Mouse (Mus musculus): ENCODE data around the gene 4932438H23Rik. TPM values are rescaled to one million over a fixed set of nuclear protein-coding genes. Genes with fewer than 3 reads are reported as not detected.
A peak's percentile ranks its signal among the peaks of the same experiment; 100 is the strongest.
"Not testable (repeated sequence)": the region's sequence is repeated elsewhere in the genome, so short reads cannot be mapped to it uniquely, and the experiment has no call there.

The 4932438H23Rik gene
- polyA plus RNA-seq, 1 experiment from 2014 or later, result 0.69 TPM

DNA sequence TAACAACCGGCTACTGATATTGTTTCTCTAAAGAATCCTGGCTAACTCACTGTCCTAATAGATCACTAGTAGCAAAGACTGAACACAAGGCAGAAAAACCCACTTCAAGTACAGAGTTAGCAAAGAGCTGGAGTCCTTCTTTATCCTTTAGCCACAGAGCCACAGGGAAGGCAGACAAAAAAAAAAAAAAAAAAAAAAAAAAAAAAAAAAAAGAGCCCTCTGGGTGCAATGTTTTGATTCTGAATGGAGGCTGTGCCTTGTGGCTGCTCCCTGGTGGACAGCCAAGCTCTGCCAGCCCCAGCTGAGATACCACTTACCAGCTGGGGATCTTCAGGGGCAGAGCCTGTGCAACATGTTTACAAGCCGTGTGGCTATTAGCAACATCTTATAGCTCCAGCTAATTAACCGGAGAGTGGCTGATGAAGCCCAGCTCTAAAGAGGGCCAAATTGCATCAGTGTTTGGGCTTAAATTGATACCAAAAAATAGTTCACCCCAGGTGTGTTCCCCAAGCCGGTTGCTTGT is 2.1 kb upstream of the 4932438H23Rik start:
- no peaks in the 10 kb centered on the region for H3K9me3 ChIP-seq
- H3K9ac ChIP-seq, result no peak overlapping the region
- H3K4me3 ChIP-seq, result no peak overlapping the region
- 59% methylated on average over 4 of the region's 4 CpGs for WGBS
- H3K4me2 ChIP-seq, result no peak overlapping the region
- no peak overlapping the region for H3K27ac ChIP-seq (replicated peaks)
- H3K36me3 ChIP-seq, result no peaks in the 10 kb centered on the region
- H3K27me3 ChIP-seq, result peaks cover 20% of the 10 kb centered on the region; the same call in 1 of the 2 replicates
- no peak for ATAC-seq (ENCODE audit: low FRiP score, low read depth)
- peaks cover 11% of the 10 kb centered on the region; the same call in 1 of the 2 replicates for H3K4me1 ChIP-seq (replicated peaks)

DNA sequence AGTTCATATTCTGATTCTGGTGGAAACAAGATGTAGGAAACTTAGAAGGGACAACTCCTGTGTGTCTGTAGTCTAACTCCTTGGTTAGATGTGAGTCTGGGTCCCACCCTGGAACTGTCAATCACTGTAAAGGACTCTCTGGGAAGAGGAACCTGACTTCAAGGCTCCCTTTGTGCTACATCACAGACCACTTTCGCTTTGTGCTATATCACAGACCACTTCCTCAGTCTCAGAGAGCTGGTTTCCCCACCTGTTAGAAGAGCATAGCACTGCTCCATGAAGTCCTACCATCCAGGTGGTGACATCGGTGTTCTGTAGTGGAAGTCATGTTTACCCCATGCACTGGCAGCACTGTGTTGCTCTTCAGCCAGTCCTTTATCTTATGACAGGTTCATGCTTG is 1.1 kb upstream of the 4932438H23Rik start:
- Histone ChIP-seq H3K4me3 (no peak overlapping the region), H3K9ac (no peak overlapping the region), H3K27ac (replicated peaks) (no peak overlapping the region), H3K9me3 (no peaks in the 10 kb centered on the region), H3K36me3 (no peaks in the 10 kb centered on the region), H3K4me2 (no peak overlapping the region), H3K4me1 (replicated peaks) (peaks cover 11% of the 10 kb centered on the region; the same call in 1 of the 2 replicates), H3K27me3 (peaks cover 16% of the 10 kb centered on the region; the same call in 1 of the 2 replicates)
- ATAC-seq (ENCODE audit: low FRiP score, low read depth), result no peak
- WGBS, result 98% methylated on average over 2 of the region's 2 CpGs

DNA sequence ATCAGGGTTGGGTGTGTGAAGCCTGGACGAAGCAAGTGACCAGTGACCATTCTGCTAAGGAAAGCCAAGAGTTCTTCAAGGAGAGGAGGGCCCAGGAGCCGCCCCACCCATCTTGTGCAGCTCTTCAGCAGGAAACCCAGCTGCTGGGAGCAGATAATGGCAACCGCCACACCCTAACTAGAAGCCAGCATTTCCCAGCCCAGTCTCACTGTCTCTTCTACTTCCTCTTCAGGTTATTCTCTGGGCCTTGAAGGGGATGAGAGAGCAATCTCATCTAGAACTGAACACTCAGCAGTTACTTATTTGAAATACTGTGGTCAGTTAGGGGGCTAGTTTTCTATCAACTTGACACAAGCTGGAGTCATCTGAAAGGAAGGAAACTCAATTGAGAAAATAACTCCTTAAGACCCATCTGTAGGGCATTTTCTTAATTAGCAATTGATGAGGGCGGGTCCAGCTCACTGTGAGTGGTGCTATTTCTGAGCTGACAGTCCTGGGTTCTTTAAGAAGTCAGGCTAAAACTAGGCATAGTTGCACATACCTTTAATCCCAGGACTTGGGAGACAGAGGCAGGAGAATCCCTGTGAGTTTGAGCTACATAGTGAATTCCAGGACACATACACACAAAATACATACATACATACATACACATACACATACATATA is 8.1 kb downstream of the 4932438H23Rik start:
- Histone ChIP-seq H3K4me1 (replicated peaks) (peaks cover 3% of the 10 kb centered on the region; the same call in 1 of the 2 replicates), H3K4me3 (no peak overlapping the region), H3K9me3 (no peaks in the 10 kb centered on the region), H3K27ac (replicated peaks) (no peak overlapping the region), H3K4me2 (no peak overlapping the region), H3K27me3 (peaks cover 22% of the 10 kb centered on the region), H3K9ac (no peak overlapping the region), H3K36me3 (no peaks in the 10 kb centered on the region)
- no peak for ATAC-seq (ENCODE audit: low FRiP score, low read depth)
- 80% methylated on average over 4 of the region's 4 CpGs for WGBS

DNA sequence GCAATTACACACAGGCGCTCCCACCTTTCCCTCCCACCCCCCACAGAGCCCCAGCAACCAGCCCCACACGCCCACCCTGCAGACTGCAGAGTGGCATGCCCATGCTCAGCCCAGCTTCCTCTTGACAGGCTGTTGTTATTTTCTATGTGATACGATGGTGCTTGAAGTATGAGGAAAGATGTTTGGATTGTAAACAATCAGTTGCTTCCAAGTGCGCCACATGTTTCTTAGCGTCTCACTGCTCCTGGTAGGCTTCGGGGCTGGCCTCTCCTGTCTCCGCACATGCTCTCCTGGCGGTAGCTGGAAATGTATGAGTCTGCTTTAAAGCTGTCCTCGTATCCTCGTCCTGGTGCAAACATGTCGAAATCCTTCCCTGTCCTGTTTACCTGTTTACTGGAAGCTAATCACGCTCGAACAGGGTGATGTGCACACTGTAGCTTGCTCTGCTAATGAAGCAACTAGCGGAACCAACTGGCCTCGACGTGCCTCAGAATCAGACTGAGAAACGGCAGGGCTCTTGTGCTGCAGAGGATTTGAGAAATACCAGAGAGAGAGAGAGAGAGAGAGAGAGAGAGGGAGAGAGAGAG is 9.6 kb downstream of the 4932438H23Rik start:
- Histone ChIP-seq H3K9me3 (no peaks in the 10 kb centered on the region), H3K4me1 (replicated peaks) (peaks cover 3% of the 10 kb centered on the region; the same call in 1 of the 2 replicates), H3K4me2 (peak overlapping the region; percentile 14; the same call in 1 of the 2 replicates), H3K36me3 (no peaks in the 10 kb centered on the region), H3K9ac (no peak overlapping the region), H3K4me3 (no peak overlapping the region), H3K27ac (replicated peaks) (no peak overlapping the region), H3K27me3 (peaks cover 30% of the 10 kb centered on the region)
- peak; percentile 45; the same call in 1 of the 2 replicates for ATAC-seq (ENCODE audit: low FRiP score, low read depth)
- WGBS, result 54% methylated on average over 17 of the region's 17 CpGs

DNA sequence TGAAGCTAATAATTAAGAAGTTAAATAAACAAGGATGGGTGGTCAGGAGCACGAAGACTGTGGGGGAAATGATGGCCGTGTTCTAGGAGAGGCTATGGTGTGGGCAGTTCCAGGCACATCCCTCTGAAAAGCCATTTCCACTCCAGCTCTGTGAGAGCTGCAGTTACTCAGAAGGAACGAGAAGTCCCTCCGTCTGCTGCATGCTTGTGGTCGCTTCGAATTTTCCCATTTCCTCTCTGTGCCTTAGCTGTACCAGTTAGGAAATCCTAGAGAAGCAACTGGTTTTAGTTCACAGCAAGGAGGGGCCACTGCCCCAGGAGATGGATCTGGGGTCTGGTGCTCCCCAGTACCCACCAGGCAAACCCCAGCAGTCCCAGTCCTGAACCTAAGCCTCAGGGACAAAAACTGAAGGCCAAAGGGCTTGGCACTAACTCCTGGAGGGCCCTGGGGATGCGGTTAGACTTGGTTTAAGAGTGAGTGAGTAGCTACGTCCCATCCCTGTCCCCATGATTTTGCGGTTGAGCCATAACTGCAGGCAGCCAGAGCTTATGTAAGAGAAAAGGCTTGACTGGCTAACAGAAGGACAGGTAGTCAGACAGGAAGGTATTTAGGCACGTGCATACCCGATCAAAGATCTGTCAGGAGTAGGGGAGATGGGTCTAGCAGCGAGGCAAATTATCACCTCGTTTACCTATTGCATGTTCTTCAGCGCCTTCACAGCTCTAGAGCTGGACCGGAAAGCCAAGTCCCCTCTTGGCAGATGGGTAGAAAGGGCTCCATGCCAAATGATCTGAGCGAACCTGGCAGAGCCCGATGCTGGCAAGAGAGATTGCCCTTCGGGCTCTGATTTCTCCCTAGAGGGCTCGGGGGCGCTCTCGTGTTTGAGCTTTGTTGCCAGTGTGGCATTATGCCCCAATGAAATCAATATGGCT is 10.3 kb downstream of the 4932438H23Rik start:
- 0 out of 2 replicates have a peak, but pooled peaks have one; percentile 23 for ATAC-seq (ENCODE audit: low FRiP score, low read depth)

DNA sequence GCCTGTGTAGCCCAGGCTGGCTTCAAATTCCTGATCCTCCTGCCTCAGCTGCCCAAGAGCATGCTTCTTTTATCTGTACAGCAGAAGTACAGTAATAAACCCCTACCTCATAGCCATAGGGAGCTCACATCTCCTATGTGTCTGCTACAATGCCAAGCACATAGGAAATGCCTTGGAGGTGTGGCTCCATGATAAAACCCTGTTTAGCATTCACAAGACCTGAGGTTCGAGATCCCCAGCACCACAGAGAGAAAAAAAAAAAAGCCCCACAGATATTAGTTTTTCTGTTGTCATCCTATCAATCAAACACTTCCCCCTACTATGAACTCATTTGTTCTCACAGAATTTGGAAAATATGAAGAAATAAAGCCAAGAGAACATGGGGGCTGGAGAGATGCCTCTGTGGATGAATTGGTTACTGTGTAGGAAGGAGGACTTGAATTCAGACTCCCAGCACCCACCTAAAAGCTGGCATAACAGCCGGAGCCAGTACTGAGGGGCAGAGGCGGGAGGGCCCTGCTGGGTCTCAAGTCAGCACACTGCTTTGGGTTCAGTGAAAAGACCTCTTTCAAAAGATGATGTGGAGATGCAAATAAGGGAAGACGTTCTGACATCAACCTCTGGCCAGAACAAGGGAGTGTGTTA is 11.8 kb downstream of the 4932438H23Rik start:
- 48% methylated on average over 4 of the region's 4 CpGs for WGBS
- H3K9me3 ChIP-seq, result no peaks in the 10 kb centered on the region
- no peak overlapping the region for H3K4me2 ChIP-seq
- H3K4me1 ChIP-seq (replicated peaks), result peaks cover 3% of the 10 kb centered on the region; the same call in 1 of the 2 replicates
- no peak for ATAC-seq (ENCODE audit: low FRiP score, low read depth)
- no peak overlapping the region for H3K4me3 ChIP-seq
- H3K27ac ChIP-seq (replicated peaks), result no peak overlapping the region
- H3K27me3 ChIP-seq, result peaks cover 33% of the 10 kb centered on the region
- no peaks in the 10 kb centered on the region for H3K36me3 ChIP-seq
- H3K9ac ChIP-seq, result no peak overlapping the region

More for the DNA sequence above, 10.3 kb downstream of the 4932438H23Rik start:
- H3K36me3 ChIP-seq, result no peaks in the 10 kb centered on the region
- no peak overlapping the region for H3K27ac ChIP-seq (replicated peaks)
- H3K4me2 ChIP-seq, result peak overlapping the region; percentile 14; the same call in 1 of the 2 replicates
- no peak overlapping the region for H3K4me3 ChIP-seq
- 73% methylated on average over 21 of the region's 21 CpGs for WGBS
- H3K9me3 ChIP-seq, result no peaks in the 10 kb centered on the region
- no peak overlapping the region for H3K9ac ChIP-seq
- H3K27me3 ChIP-seq, result peaks cover 37% of the 10 kb centered on the region
- H3K4me1 ChIP-seq (replicated peaks), result peaks cover 3% of the 10 kb centered on the region; the same call in 1 of the 2 replicates

DNA sequence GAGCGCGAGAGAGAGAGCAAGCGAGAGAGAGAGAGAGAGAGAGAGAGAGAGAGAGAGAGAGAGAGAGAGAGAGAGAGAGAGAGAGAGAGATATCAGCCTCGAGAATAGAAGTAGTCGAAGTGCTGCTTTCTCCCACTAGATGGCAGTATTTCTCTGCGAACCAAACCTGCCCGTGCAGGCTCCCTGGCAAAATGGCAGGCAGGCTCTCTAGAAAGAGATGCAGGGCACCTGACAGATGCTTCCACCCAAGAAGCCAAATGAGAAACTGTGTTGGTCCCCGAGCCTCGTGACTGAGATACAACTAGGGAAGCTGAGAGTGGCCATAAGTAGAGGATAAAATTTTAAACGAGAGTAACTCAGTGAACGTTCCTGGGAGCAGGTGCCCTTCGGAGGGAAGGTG is 13.4 kb downstream of the 4932438H23Rik start:
- H3K27me3 ChIP-seq, result peaks cover 25% of the 10 kb centered on the region
- no peak for ATAC-seq (ENCODE audit: low FRiP score, low read depth)

DNA sequence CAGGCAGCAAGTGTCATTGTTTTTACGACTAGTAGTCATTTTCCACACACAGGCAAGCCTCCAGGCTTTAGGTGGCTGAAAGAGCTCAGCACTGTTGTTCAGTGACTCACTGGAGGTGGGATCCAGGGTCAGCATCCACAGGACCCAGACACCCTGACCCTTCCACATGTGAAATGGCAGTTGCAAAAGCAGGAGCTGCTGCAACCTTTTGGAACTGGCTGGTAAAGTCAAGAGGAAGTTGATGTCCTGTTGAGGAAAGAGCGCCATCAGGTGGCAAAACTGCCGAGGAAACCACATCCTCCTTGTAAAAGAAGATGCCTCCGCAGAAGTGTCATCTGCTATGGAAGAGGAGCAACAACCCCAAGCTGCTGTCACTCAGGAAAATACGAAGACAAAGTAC is 18.7 kb downstream of the 4932438H23Rik start:
- H3K9ac ChIP-seq, result no peak overlapping the region
- no peak overlapping the region for H3K4me3 ChIP-seq
- no peaks in the 10 kb centered on the region for H3K4me1 ChIP-seq (replicated peaks)
- H3K27me3 ChIP-seq, result peaks cover 19% of the 10 kb centered on the region; the same call in 1 of the 2 replicates
- WGBS, result 78% methylated on average over 5 of the region's 5 CpGs
- ATAC-seq (ENCODE audit: low FRiP score, low read depth), result no peak
- no peak overlapping the region for H3K27ac ChIP-seq (replicated peaks)
- H3K4me2 ChIP-seq, result no peak overlapping the region
- no peaks in the 10 kb centered on the region for H3K9me3 ChIP-seq
- no peaks in the 10 kb centered on the region for H3K36me3 ChIP-seq

More for the DNA sequence above, 13.4 kb downstream of the 4932438H23Rik start:
- no peak overlapping the region for H3K4me2 ChIP-seq
- peaks cover 3% of the 10 kb centered on the region; the same call in 1 of the 2 replicates for H3K4me1 ChIP-seq (replicated peaks)
- H3K4me3 ChIP-seq, result no peak overlapping the region
- no peaks in the 10 kb centered on the region for H3K9me3 ChIP-seq
- WGBS, result 26% methylated on average over 9 of the region's 12 CpGs
- no peaks in the 10 kb centered on the region for H3K36me3 ChIP-seq
- no peak overlapping the region for H3K27ac ChIP-seq (replicated peaks)
- H3K9ac ChIP-seq, result no peak overlapping the region

DNA sequence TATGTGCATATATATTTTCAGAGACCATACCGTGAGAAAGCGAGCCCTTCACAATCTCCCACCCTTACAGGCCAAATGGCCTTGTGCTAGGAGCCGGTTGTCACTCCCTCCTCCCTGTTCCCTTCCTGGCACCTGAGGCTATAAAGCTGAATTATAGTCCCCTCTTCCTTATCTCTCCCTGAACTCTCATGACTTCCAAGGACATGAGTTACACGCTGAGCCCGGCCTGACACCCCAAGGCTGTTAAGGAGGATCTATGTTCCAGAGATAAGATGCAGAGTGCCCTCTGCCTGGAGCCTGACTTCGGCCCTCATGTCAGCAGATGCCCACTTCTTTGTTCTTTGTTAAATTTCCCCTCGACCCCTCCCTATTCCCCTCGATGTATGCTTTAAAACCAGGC is 19.5 kb downstream of the 4932438H23Rik start:
- not testable (repeated sequence) for H3K27ac ChIP-seq (replicated peaks); H3K4me2 ChIP-seq; H3K36me3 ChIP-seq; H3K4me1 ChIP-seq (replicated peaks); H3K4me3 ChIP-seq; ATAC-seq (ENCODE audit: low FRiP score, low read depth); H3K9ac ChIP-seq; H3K9me3 ChIP-seq
- WGBS, result 86% methylated on average over 8 of the region's 8 CpGs
- H3K27me3 ChIP-seq, result peaks cover 14% of the 10 kb centered on the region; the same call in 1 of the 2 replicates

DNA sequence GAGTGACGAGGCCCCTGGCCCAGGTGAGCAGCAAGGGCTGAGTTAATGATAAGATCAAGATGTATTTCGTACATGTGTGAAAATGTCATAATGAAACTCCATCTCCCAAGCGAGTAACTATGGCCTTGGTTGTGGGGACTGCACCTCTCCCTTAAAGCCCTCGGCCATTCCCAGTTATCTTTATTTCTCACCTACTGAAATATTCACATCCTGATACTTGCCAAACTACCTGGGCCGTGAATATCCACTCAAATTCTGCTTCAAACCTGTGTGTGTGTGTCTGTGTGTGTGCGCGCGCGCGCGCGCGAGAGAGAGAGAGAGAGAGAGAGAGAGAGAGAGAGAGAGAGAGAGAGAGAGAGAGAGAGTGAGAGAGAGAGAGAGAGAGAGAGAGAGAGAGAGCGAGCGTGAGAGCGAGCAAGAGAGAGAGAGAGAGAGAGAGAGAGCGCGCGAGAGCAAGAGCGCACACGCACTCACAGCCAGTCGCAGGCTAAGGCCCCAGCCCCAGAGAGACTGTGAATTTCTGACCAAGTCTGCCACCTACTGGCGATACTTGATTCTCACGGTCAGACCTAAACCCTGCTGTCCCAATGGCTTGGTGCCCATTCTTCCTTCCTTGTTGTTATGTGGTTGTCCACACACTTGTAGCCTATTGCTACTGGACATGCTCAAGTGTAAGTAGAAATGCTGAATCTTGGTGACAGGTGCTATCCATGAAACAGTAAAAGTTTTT is 21.6 kb downstream of the 4932438H23Rik start:
- 0 out of 2 replicates have a peak, but pooled peaks cover 3% of the 10 kb centered on the region for H3K27me3 ChIP-seq
- 39% methylated on average over 21 of the region's 24 CpGs for WGBS
- no peaks in the 10 kb centered on the region for H3K36me3 ChIP-seq
- no peak overlapping the region for H3K4me3 ChIP-seq
- H3K4me2 ChIP-seq, result peak overlapping the region; percentile 35
- ATAC-seq (ENCODE audit: low FRiP score, low read depth), result peak; percentile 96
- H3K9me3 ChIP-seq, result no peaks in the 10 kb centered on the region
- H3K9ac ChIP-seq, result no peak overlapping the region
- peaks cover 8% of the 10 kb centered on the region for H3K4me1 ChIP-seq (replicated peaks)
- no peak overlapping the region for H3K27ac ChIP-seq (replicated peaks)
